Mouse (Mus musculus): ENCODE results near the gene Syna. TPM values are rescaled to one million over a fixed set of nuclear protein-coding genes. Genes with fewer than 3 reads are reported as not detected.

Syna gene
- polyA plus RNA-seq, 1 experiment from 2014 or later = 0.13 TPM

GRCm38 (mm10) chr5:134519471-134519870, 40.5 kb downstream of the Syna start:
- Histone ChIP-seq H3K27ac (ENCODE audit: low read depth, low read length) (no peak overlapping the region), H3K4me3 (ENCODE audit: low read depth, low read length) (no peak overlapping the region), H3K9me3 (ENCODE audit: control insufficient read depth) (no peaks in the 10 kb centered on the region), H3K4me1 (replicated peaks; ENCODE audit: control insufficient read depth, insufficient read depth, low read length) (no peaks in the 10 kb centered on the region), H3K27me3 (replicated peaks; ENCODE audit: control insufficient read depth, insufficient read depth, low read length) (no peaks in the 10 kb centered on the region), H3K36me3 (ENCODE audit: control insufficient read depth, insufficient read depth) (peaks cover 81% of the 10 kb centered on the region), H3K9ac (ENCODE audit: low read depth, low read length) (no peak overlapping the region), H3K4me2 (replicated peaks; ENCODE audit: low read depth) (no peak overlapping the region)
- WGBS = 93% methylated on average over 5 of the region's 5 CpGs
- no peak for ATAC-seq
- TF ChIP-seq CTCF (IDR thresholded peaks at IDR 0.05; ENCODE audit: low read depth) = no peak

GRCm38 (mm10) chr5:134512086-134512485, 47.9 kb downstream of the Syna start:
- no peak for ATAC-seq
- H3K4me1 ChIP-seq (replicated peaks; ENCODE audit: control insufficient read depth, insufficient read depth, low read length) = no peaks in the 10 kb centered on the region
- no peak overlapping the region for H3K4me2 ChIP-seq (replicated peaks; ENCODE audit: low read depth)
- H3K27me3 ChIP-seq (replicated peaks; ENCODE audit: control insufficient read depth, insufficient read depth, low read length) = no peaks in the 10 kb centered on the region
- 69% methylated on average over 5 of the region's 5 CpGs for WGBS
- H3K9ac ChIP-seq (ENCODE audit: low read depth, low read length) = no peak overlapping the region
- TF ChIP-seq CTCF (IDR thresholded peaks at IDR 0.05; ENCODE audit: low read depth) = no peak
- H3K4me3 ChIP-seq (ENCODE audit: low read depth, low read length) = no peak overlapping the region
- H3K27ac ChIP-seq (ENCODE audit: low read depth, low read length) = no peak overlapping the region
- peaks cover 90% of the 10 kb centered on the region for H3K36me3 ChIP-seq (ENCODE audit: control insufficient read depth, insufficient read depth)
- no peaks in the 10 kb centered on the region for H3K9me3 ChIP-seq (ENCODE audit: control insufficient read depth)

- Histone ChIP-seq H3K4me2 (replicated peaks; ENCODE audit: low read depth) (no peak overlapping the region), H3K4me3 (ENCODE audit: low read depth, low read length) (no peak overlapping the region), H3K4me1 (replicated peaks; ENCODE audit: control insufficient read depth, insufficient read depth, low read length) (no peaks in the 10 kb centered on the region), H3K36me3 (ENCODE audit: control insufficient read depth, insufficient read depth) (peaks cover 83% of the 10 kb centered on the region), H3K27ac (ENCODE audit: low read depth, low read length) (no peak overlapping the region), H3K9me3 (ENCODE audit: control insufficient read depth) (no peaks in the 10 kb centered on the region), H3K9ac (ENCODE audit: low read depth, low read length) (no peak overlapping the region), H3K27me3 (replicated peaks; ENCODE audit: control insufficient read depth, insufficient read depth, low read length) (no peaks in the 10 kb centered on the region)
- ATAC-seq = no peak
- TF ChIP-seq CTCF (IDR thresholded peaks at IDR 0.05; ENCODE audit: low read depth) = no peak
- 90% methylated on average over 5 of the region's 5 CpGs for WGBS
These were observed 49.7 kb downstream of the Syna start for GRCm38 (mm10) chr5:134510266-134510665.

GRCm38 (mm10) chr5:134508965-134509364, 51.0 kb downstream of the Syna start:
- H3K36me3 ChIP-seq (ENCODE audit: control insufficient read depth, insufficient read depth) = peaks cover 80% of the 10 kb centered on the region
- no peak overlapping the region for H3K9ac ChIP-seq (ENCODE audit: low read depth, low read length)
- no peak for TF ChIP-seq CTCF (IDR thresholded peaks at IDR 0.05; ENCODE audit: low read depth)
- no peak overlapping the region for H3K27ac ChIP-seq (ENCODE audit: low read depth, low read length)
- no peak overlapping the region for H3K4me2 ChIP-seq (replicated peaks; ENCODE audit: low read depth)
- no peak overlapping the region for H3K4me3 ChIP-seq (ENCODE audit: low read depth, low read length)
- no peak for ATAC-seq
- 89% methylated on average over 5 of the region's 5 CpGs for WGBS
- H3K9me3 ChIP-seq (ENCODE audit: control insufficient read depth) = no peaks in the 10 kb centered on the region
- no peaks in the 10 kb centered on the region for H3K27me3 ChIP-seq (replicated peaks; ENCODE audit: control insufficient read depth, insufficient read depth, low read length)
- H3K4me1 ChIP-seq (replicated peaks; ENCODE audit: control insufficient read depth, insufficient read depth, low read length) = no peaks in the 10 kb centered on the region

Small RNA genes within 50 kb of the gene (microRNA-seq; reads per million reads assigned to microRNA genes)
- gene Mir7228 = not detected

Other genes starting within 250 kb of the Syna start
- gene Gtf2i, start 245.4 kb downstream of the Syna start, polyA plus RNA-seq (2015; fragmentation: Nextera tagmentation; extraction: Ambion mirVana) = 53.4 and 62.6 TPM in 2 replicates
- gene Gtf2ird1, start 103.5 kb downstream of the Syna start, polyA plus RNA-seq (2015; fragmentation: Nextera tagmentation; extraction: Ambion mirVana) = 42.8 and 46.8 TPM in 2 replicates
- 2.6 and 3.1 TPM in 2 replicates for gene Clip2, start 7.7 kb downstream of the Syna start, polyA plus RNA-seq (2015; fragmentation: Nextera tagmentation; extraction: Ambion mirVana)
- 88.6 and 93.2 TPM in 2 replicates for gene Rfc2, start 21.2 kb upstream of the Syna start, polyA plus RNA-seq (2015; fragmentation: Nextera tagmentation; extraction: Ambion mirVana)
- gene Lat2, start 54.9 kb upstream of the Syna start, polyA plus RNA-seq (2015; fragmentation: Nextera tagmentation; extraction: Ambion mirVana) = 1.3 and 1.4 TPM in 2 replicates
- gene Eif4h, start 79.3 kb upstream of the Syna start, polyA plus RNA-seq (2015; fragmentation: Nextera tagmentation; extraction: Ambion mirVana) = 217 and 232 TPM in 2 replicates
- 1.7 and 1.8 TPM in 2 replicates for gene Limk1, start 128.4 kb upstream of the Syna start, polyA plus RNA-seq (2015; fragmentation: Nextera tagmentation; extraction: Ambion mirVana)
- gene Eln, start 187.2 kb upstream of the Syna start, polyA plus RNA-seq (2015; fragmentation: Nextera tagmentation; extraction: Ambion mirVana) = 72.4 and 81.9 TPM in 2 replicates

All from intestine, postnatal 0 days (tissue).